ENCODE assay signal across 39 mouse cellular contexts in the genomic region with DNA sequence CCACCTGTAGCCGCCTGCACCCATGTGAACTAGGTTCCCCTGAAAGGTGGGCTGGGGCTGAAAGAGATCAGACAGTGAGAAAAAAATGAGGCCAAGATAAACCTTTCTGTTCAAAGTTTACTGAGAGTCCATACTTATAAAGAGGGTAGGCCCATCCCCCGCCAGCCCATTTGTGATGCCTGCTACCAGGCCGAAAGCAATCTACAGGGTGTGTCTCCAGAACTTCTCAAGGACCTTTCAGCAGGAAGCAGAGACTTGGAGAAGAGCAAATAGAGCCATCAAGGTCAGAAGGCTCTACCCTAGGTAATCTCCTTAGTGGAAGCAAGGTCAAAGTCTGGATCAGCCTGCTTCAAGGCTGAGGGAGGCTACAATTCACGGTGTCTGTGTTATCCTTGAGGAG. TPM values are rescaled to one million over a fixed set of nuclear protein-coding genes. Genes with fewer than 3 reads are reported as not detected.
DNase-seq lines count a peak whose midpoint lies in the region; ATAC-seq and TF ChIP-seq lines count a peak whose summit lies in the region.
"Had no signal": no experiment of that assay in that cellular context is flagged by ENCODE, and none has a peak within 500 bp of the region (broad histone marks: within the 10 kb centered on the region; RNA-seq: fewer than 3 reads in every experiment).

No protein-coding gene starts in this region.

- peak; percentile 48 for ATAC-seq in intestine, embryonic 16.5 days
- ATAC-seq in lung, postnatal 0 days: no peak
- ATAC-seq: activated CD4-positive, CD25-positive, alpha-beta regulatory T cell, adult 4 months; forebrain, embryonic 14.5 days; inflammation-experienced regulatory T-cells, adult 6 months; midbrain, embryonic 16.5 days had no signal

- no peaks in the 10 kb centered on the region for H3K27me3 ChIP-seq in intestine, embryonic 16.5 days (replicated peaks; ENCODE audit: control insufficient read depth, insufficient read depth, low read length)
- H3K27me3 ChIP-seq in lung, postnatal 0 days (replicated peaks; ENCODE audit: insufficient read depth, low read length): no peaks in the 10 kb centered on the region
- H3K27me3 ChIP-seq: embryonic facial prominence, embryonic 12.5 days; hindbrain, embryonic 15.5 days; limb, embryonic 15.5 days had no signal

- no peaks in the 10 kb centered on the region for H3K36me3 ChIP-seq in intestine, embryonic 16.5 days (ENCODE audit: control insufficient read depth, insufficient read depth, low read length)
- no peaks in the 10 kb centered on the region for H3K36me3 ChIP-seq in lung, postnatal 0 days (ENCODE audit: insufficient read depth, low read length)
- H3K36me3 ChIP-seq: embryonic facial prominence, embryonic 12.5 days; hindbrain, embryonic 10.5 days; hindbrain, embryonic 15.5 days; limb, embryonic 15.5 days had no signal

- DNase-seq in adrenal gland, adult 2 months: peak; percentile 45
- DNase-seq in adrenal gland, adult 18-20 months (ENCODE audit: low spot score in 2 of 2): no peak
- peak; percentile 16 for DNase-seq in ovary, adult 18-20 months (ENCODE audit: low spot score)
- DNase-seq in ovary, postnatal 36 days (ENCODE audit: low spot score): no peak
- DNase-seq in lung, postnatal 0 days (ENCODE audit: low spot score): no peak
- DNase-seq in layer of hippocampus, postnatal 10 days (ENCODE audit: low spot score in 2 of 2): no peak
- DNase-seq: cerebellum, adult 11-12 months; cerebellum, adult 9-11 months; embryo, embryonic 11 days; gastrocnemius, postnatal 25 days; heart, adult 18-20 months; heart, postnatal 14 days; kidney, adult 8-10 months; kidney, postnatal 4 days; layer of hippocampus, postnatal 36 days; left cerebral cortex, postnatal 4 days; lung, adult 2 months; lung, postnatal 14 days; retina, postnatal 1 day; right cerebral cortex, postnatal 25 days; spleen, adult 18-20 months; thymus, adult 2 months; thymus, postnatal 36 days had no signal

- H3K27ac ChIP-seq in intestine, embryonic 16.5 days (ENCODE audit: low read length): no peak overlapping the region
- H3K27ac ChIP-seq in lung, postnatal 0 days (ENCODE audit: low read length): no peak overlapping the region
- H3K27ac ChIP-seq: embryonic facial prominence, embryonic 12.5 days; hindbrain, embryonic 10.5 days; hindbrain, embryonic 15.5 days; kidney, postnatal 0 days; limb, embryonic 15.5 days; liver, embryonic 14.5 days had no signal

- no peaks in the 10 kb centered on the region for H3K4me1 ChIP-seq in intestine, embryonic 16.5 days (ENCODE audit: control insufficient read depth, insufficient read depth, low read length)
- H3K4me1 ChIP-seq in lung, postnatal 0 days (ENCODE audit: insufficient read depth, low read depth, low read length): no peaks in the 10 kb centered on the region
- H3K4me1 ChIP-seq: embryonic facial prominence, embryonic 12.5 days; hindbrain, embryonic 10.5 days; hindbrain, embryonic 15.5 days; limb, embryonic 15.5 days had no signal

- no peaks in the 10 kb centered on the region for H3K9me3 ChIP-seq in intestine, embryonic 16.5 days (ENCODE audit: control insufficient read depth, low read length)
- H3K9me3 ChIP-seq in lung, postnatal 0 days (ENCODE audit: low read length): no peaks in the 10 kb centered on the region
- H3K9me3 ChIP-seq: embryonic facial prominence, embryonic 12.5 days; hindbrain, embryonic 15.5 days had no signal

- no peak for TF ChIP-seq CTCF in lung, postnatal 0 days (IDR thresholded peaks at IDR 0.05)

- no peak overlapping the region for H3K4me3 ChIP-seq in intestine, embryonic 16.5 days (ENCODE audit: low read length)
- H3K4me3 ChIP-seq in lung, postnatal 0 days (ENCODE audit: low read depth, low read length): no peak overlapping the region
- H3K4me3 ChIP-seq: embryonic facial prominence, embryonic 12.5 days; hindbrain, embryonic 10.5 days; hindbrain, embryonic 15.5 days; limb, embryonic 15.5 days had no signal

- no peak overlapping the region for H3K9ac ChIP-seq in intestine, embryonic 16.5 days (ENCODE audit: low read depth, low read length)
- H3K9ac ChIP-seq in lung, postnatal 0 days (replicated peaks; ENCODE audit: low read depth): no peak overlapping the region
- H3K9ac ChIP-seq: embryonic facial prominence, embryonic 12.5 days; hindbrain, embryonic 15.5 days; limb, embryonic 15.5 days; liver, embryonic 14.5 days had no signal

- H3K4me2 ChIP-seq in intestine, embryonic 16.5 days (ENCODE audit: low read depth, low read length): no peak overlapping the region
- H3K4me2 ChIP-seq in lung, postnatal 0 days (replicated peaks; ENCODE audit: low read depth, low read length): no peak overlapping the region
- H3K4me2 ChIP-seq: embryonic facial prominence, embryonic 12.5 days; hindbrain, embryonic 15.5 days; limb, embryonic 15.5 days had no signal

- WGBS in intestine, embryonic 16.5 days: 74% methylated on average over 4 of the region's 4 CpGs
- 81% methylated on average over 4 of the region's 4 CpGs for WGBS in lung, postnatal 0 days

- no peak for TF ChIP-seq EP300 in lung, postnatal 0 days (IDR thresholded peaks at IDR 0.05)

RNA-seq across cellular contexts. Expression of a gene that starts 31.9 kb away (rescaled TPM):
- 1 to 10 TPM; 7.9 to 8.9 TPM for total RNA-seq in adrenal gland, adult 2 months (2021)
- 0.29 and 0.86 TPM in 2 replicates for polyA plus RNA-seq in adrenal gland, adult 2 months (2012; rRNA removed)
- 10 to 100 TPM in 1 of 2 experiments, 1 to 10 TPM in 1; 6.7 to 12.3 TPM for total RNA-seq in adrenal gland, adult 18-20 months (2021)
- polyA plus RNA-seq in intestine, embryonic 16.5 days (2015; fragmentation: Nextera tagmentation; extraction: Ambion mirVana): not detected in 2 replicates
- polyA plus RNA-seq in lung, postnatal 0 days (2015; fragmentation: Nextera tagmentation; extraction: Ambion mirVana): 0.06 TPM in 1 of 2 replicates, not detected in the other
- under 1 TPM in 1 of 2 experiments, not detected in 1; 0.16 TPM for total RNA-seq in layer of hippocampus, postnatal 10 days (2021)
- total RNA-seq: layer of hippocampus, adult 8-10 months; left cerebral cortex, postnatal 4 days; neutrophil, adult 5-6 weeks had no signal
- polyA plus RNA-seq: activated CD4-positive, CD25-positive, alpha-beta regulatory T cell, adult 4 months; embryonic facial prominence, embryonic 12.5 days; forebrain, embryonic 14.5 days; heart, embryonic 14.5 days; hindbrain, embryonic 10.5 days; hindbrain, embryonic 15.5 days; inflammation-experienced regulatory T-cells, adult 6 months; limb, embryonic 15.5 days; liver, embryonic 14.5 days; lung, adult 2 months; midbrain, embryonic 16.5 days; neural tube, embryonic 11.5 days; stomach, embryonic 16.5 days; thymus, adult 2 months had no signal

RNA-seq across cellular contexts. Expression of a gene that starts 33.9 kb away (rescaled TPM):
- total RNA-seq in adrenal gland, adult 2 months (2021): 1 to 10 TPM; 1.5 to 2.6 TPM
- polyA plus RNA-seq in adrenal gland, adult 2 months (2012; rRNA removed): not detected in 2 replicates
- 1 to 10 TPM; 2.0 to 2.8 TPM for total RNA-seq in adrenal gland, adult 18-20 months (2021)
- polyA plus RNA-seq in intestine, embryonic 16.5 days (2015; fragmentation: Nextera tagmentation; extraction: Ambion mirVana): 0.06 TPM in 1 of 2 replicates, not detected in the other
- polyA plus RNA-seq in lung, postnatal 0 days (2015; fragmentation: Nextera tagmentation; extraction: Ambion mirVana): 0.12 TPM in 1 of 2 replicates, not detected in the other
- under 1 TPM; 0.57 to 0.62 TPM for total RNA-seq in layer of hippocampus, postnatal 10 days (2021)
- total RNA-seq: neutrophil, adult 5-6 weeks had no signal
- polyA plus RNA-seq: activated CD4-positive, CD25-positive, alpha-beta regulatory T cell, adult 4 months; embryonic facial prominence, embryonic 12.5 days; heart, embryonic 14.5 days; hindbrain, embryonic 10.5 days; inflammation-experienced regulatory T-cells, adult 6 months; limb, embryonic 15.5 days; neural tube, embryonic 11.5 days; stomach, embryonic 16.5 days had no signal

RNA-seq across cellular contexts. Expression of a gene that starts 59.9 kb away (rescaled TPM):
- 10 to 100 TPM; 45.4 to 72.3 TPM for total RNA-seq in adrenal gland, adult 2 months (2021)
- 10.1 and 14.8 TPM in 2 replicates for polyA plus RNA-seq in adrenal gland, adult 2 months (2012; rRNA removed)
- 10 to 100 TPM; 48.3 to 69.2 TPM for total RNA-seq in adrenal gland, adult 18-20 months (2021)
- 6.3 and 6.6 TPM in 2 replicates for polyA plus RNA-seq in intestine, embryonic 16.5 days (2015; fragmentation: Nextera tagmentation; extraction: Ambion mirVana)
- polyA plus RNA-seq in lung, postnatal 0 days (2015; fragmentation: Nextera tagmentation; extraction: Ambion mirVana): 18.7 and 18.8 TPM in 2 replicates
- total RNA-seq in layer of hippocampus, postnatal 10 days (2021): 1 to 10 TPM; 1.2 to 1.3 TPM
- total RNA-seq: neutrophil, adult 5-6 weeks had no signal
- polyA plus RNA-seq: activated CD4-positive, CD25-positive, alpha-beta regulatory T cell, adult 4 months; inflammation-experienced regulatory T-cells, adult 6 months had no signal

Comparison
In these comparisons a context has a peak if more than half of its experiments do, and no peak if none do; other contexts are left out.
1. DNase-seq: peak in adrenal gland, adult 2 months (single experiment) and ovary, adult 18-20 months (single experiment); none in adrenal gland, adult 18-20 months (0 of 2), ovary, postnatal 36 days (single experiment), lung, postnatal 0 days (single experiment) and layer of hippocampus, postnatal 10 days (0 of 2).
2. RNA of a gene that starts 31.9 kb away (total RNA-seq): 6.7 to 12.3 TPM in adrenal gland, adult 18-20 months and 7.9 to 8.9 TPM in adrenal gland, adult 2 months; 0.16 TPM in layer of hippocampus, postnatal 10 days; every median in the first group is over 4 times any median in the second.
3. RNA of a gene that starts 59.9 kb away (total RNA-seq): 45.4 to 72.3 TPM in adrenal gland, adult 2 months and 48.3 to 69.2 TPM in adrenal gland, adult 18-20 months; 1.2 to 1.3 TPM in layer of hippocampus, postnatal 10 days; every median in the first group is over 10 times any median in the second.